Mouse (Mus musculus) forebrain, embryonic 10.5 days (tissue): ENCODE data around the gene Pgbd5. TPM values are rescaled to one million over a fixed set of nuclear protein-coding genes. Genes with fewer than 3 reads are reported as not detected.

Source experiments
- DNase-seq: peaks from one replicate; pipeline ENCODE4 v3.0.0-alpha.2; 2017; ENCODE audit warnings: low spot score; ENCODE audit errors: extremely low spot score
- H3K27ac ChIP-seq: fragments of 300-500 bp; sonication (generic); 2 replicates; pipeline ENCODE4 v1.5.1; 2016; ENCODE audit warnings: mild to moderate bottlenecking
- H3K27me3 ChIP-seq: fragments of 300-500 bp; sonication (generic); 2 replicates; pipeline ENCODE4 v1.6.1; 2016; ENCODE audit warnings: mild to moderate bottlenecking; ENCODE audit not compliant: poor library complexity, severe bottlenecking
- H3K36me3 ChIP-seq: fragments of 300-500 bp; sonication (generic); replicated peaks from 2 replicates; pipeline ENCODE4 v1.6.1; 2016; ENCODE audit warnings: mild to moderate bottlenecking, moderate library complexity
- H3K4me1 ChIP-seq: fragments of 300-500 bp; sonication (generic); 2 replicates; pipeline ENCODE4 v1.6.1; 2016
- H3K4me3 ChIP-seq: fragments of 300-500 bp; sonication (generic); 2 replicates; pipeline ENCODE4 v1.5.1; 2016; ENCODE audit warnings: mild to moderate bottlenecking, moderate library complexity
- H3K9me3 ChIP-seq: fragments of 300-500 bp; sonication (generic); 2 replicates; pipeline ENCODE4 v1.6.1; 2016; ENCODE audit warnings: mild to moderate bottlenecking, moderate library complexity
- WGBS: fragments of 180-500 bp; shearing (Covaris S2); methylation state at CpG from one replicate; pipeline ENCODE4 v1.1.7; 2016; 5-methylcytosine and 5-hydroxymethylcytosine counted together
- polyA plus RNA-seq: library from polyadenylated mRNA; unstranded; fragments of >200 nt; fragmentation: Nextera tagmentation; extraction: Ambion mirVana; gene quantifications from 2 replicates; pipeline ENCODE4 v1.2.1, GENCODE M21; 2016

The Pgbd5 gene
- polyA plus RNA-seq, 1 experiment from 2014 or later, result 2.5 TPM

DNA sequence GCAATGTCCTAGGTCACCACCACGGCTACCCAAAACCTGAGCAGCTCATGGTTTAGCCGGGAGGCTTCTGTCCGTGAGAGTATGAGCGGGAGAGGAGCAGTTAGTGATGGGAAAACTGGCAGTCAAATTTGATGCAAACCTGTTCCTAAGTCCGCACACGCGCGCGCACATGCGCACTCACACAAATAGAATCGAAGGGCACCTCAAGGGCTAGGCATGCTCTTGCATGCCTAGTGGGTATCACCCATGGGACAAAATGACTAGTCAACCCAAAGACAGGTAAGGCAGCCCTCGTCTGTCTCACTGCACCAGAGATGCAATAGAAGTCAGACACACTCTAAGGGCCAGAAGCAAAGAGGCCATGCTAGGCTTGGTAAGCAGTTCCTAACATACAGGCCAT is 63.1 kb downstream of the Pgbd5 start:
- no peak for DNase-seq
- Histone ChIP-seq H3K4me3 (no peak overlapping the region), H3K27ac (no peak overlapping the region), H3K9me3 (no peaks in the 10 kb centered on the region), H3K27me3 (no peaks in the 10 kb centered on the region), H3K36me3 (no peaks in the 10 kb centered on the region), H3K4me1 (no peaks in the 10 kb centered on the region)
- WGBS, result 95% methylated on average over 12 of the region's 12 CpGs

DNA sequence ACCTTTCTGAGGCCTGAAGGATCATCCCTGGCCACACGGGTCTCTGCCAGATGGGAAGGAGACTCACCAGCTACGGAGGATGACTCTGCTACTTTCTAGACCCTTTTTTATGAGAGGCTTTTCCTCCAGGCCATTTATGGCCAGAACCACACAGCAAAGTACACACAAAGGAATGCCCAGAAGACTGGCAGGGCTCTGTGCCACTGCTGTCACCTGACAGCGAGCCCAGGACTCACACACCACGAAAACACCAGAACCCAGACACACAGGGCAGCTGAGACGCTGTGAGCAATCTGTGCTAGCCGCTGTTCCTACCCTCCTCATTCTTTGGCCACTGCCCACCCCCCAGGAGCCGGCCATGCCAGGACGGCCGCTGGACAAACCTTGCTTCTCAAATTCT is 63.7 kb downstream of the Pgbd5 start:
- no peak overlapping the region for H3K27ac ChIP-seq
- no peak overlapping the region for H3K4me3 ChIP-seq
- no peaks in the 10 kb centered on the region for H3K4me1 ChIP-seq
- H3K9me3 ChIP-seq, result no peaks in the 10 kb centered on the region
- DNase-seq, result no peak
- no peaks in the 10 kb centered on the region for H3K36me3 ChIP-seq
- WGBS, result 90% methylated on average over 9 of the region's 9 CpGs
- no peaks in the 10 kb centered on the region for H3K27me3 ChIP-seq

DNA sequence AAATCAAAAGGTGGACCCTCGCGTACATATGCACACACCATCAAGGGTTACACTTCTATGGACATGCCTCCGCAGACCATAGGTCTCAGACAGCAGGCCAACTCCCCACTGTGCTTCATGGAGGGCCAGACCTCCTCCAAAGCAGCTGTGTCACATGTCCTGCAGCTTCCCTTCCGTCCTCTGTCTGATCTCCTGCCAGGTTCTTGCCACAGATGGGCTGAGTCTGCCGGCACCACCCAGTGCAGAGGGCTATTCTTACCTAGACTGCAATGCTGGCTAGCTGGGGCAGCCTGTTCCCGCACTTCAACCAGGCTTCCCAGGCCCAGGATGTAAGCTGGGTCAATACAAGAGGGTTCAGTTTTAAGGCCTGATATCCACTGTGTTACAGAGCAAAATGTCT is 64.3 kb downstream of the Pgbd5 start:
- DNase-seq, result no peak
- no peaks in the 10 kb centered on the region for H3K4me1 ChIP-seq
- 84% methylated on average over 6 of the region's 6 CpGs for WGBS
- H3K4me3 ChIP-seq, result no peak overlapping the region
- H3K27me3 ChIP-seq, result no peaks in the 10 kb centered on the region
- H3K9me3 ChIP-seq, result no peaks in the 10 kb centered on the region
- H3K36me3 ChIP-seq, result no peaks in the 10 kb centered on the region
- H3K27ac ChIP-seq, result no peak overlapping the region

DNA sequence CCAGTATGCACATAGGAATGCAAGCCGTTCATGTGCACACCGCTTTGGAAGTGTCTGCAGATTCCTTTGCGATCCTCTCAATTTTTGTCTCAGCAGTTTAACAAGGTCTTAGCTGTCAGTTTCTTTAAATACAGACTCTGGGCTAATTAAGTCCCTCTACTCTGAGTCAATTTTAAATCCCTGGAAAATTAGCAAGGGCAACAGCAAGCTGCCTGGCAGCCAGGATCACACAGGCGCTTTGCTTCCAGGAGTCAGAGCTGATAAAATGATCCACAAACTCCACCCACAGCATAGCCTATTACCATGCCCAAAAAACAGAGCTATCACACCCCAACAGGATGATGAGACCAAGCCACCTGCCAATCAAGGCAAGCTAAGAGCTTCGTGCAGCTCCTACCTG is 65.7 kb downstream of the Pgbd5 start:
- DNase-seq, result no peak
- 92% methylated on average over 5 of the region's 5 CpGs for WGBS
- H3K36me3 ChIP-seq, result no peaks in the 10 kb centered on the region

DNA sequence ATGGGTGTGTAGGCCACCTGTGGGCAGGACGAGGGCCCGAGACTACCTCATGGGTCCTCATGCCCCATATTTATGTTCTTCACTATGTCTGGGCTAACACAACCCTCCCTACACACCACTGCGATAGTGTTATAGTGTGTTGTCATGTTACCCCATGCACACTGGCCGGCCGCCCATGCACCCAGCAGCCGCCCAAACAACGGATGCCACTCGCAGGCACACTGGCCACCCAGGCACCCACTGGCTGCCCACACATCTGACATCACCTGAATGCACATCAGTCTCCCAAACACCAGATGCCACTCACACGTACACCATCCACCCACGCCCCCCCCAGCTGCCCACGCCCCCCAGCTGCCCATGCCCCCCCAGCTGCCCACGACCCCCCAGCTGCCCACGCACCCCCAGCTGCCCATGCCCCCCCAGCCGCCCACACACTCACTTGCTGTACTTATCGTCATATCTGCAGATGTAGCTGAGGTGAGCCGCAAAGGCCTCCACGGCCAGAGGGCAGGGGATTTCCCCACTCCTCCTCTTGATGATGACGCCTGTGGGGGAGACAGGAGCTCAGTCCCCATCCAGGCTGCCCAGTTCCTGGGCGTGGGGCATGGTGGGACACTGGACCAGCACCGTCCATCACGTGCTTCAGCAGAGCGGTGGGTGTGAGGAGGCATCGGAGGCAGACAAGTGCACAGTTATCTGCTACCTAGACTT is 67.9 kb downstream of the Pgbd5 start:
- Histone ChIP-seq H3K4me1 (no peaks in the 10 kb centered on the region), H3K4me3 (no peak overlapping the region), H3K9me3 (no peaks in the 10 kb centered on the region), H3K27me3 (no peaks in the 10 kb centered on the region), H3K27ac (no peak overlapping the region), H3K36me3 (no peaks in the 10 kb centered on the region)
- 90% methylated on average over 23 of the region's 23 CpGs for WGBS
- no peak for DNase-seq

More for the DNA sequence above, 65.7 kb downstream of the Pgbd5 start:
- Histone ChIP-seq H3K27ac (no peak overlapping the region), H3K4me3 (no peak overlapping the region), H3K4me1 (no peaks in the 10 kb centered on the region), H3K9me3 (no peaks in the 10 kb centered on the region), H3K27me3 (no peaks in the 10 kb centered on the region)

DNA sequence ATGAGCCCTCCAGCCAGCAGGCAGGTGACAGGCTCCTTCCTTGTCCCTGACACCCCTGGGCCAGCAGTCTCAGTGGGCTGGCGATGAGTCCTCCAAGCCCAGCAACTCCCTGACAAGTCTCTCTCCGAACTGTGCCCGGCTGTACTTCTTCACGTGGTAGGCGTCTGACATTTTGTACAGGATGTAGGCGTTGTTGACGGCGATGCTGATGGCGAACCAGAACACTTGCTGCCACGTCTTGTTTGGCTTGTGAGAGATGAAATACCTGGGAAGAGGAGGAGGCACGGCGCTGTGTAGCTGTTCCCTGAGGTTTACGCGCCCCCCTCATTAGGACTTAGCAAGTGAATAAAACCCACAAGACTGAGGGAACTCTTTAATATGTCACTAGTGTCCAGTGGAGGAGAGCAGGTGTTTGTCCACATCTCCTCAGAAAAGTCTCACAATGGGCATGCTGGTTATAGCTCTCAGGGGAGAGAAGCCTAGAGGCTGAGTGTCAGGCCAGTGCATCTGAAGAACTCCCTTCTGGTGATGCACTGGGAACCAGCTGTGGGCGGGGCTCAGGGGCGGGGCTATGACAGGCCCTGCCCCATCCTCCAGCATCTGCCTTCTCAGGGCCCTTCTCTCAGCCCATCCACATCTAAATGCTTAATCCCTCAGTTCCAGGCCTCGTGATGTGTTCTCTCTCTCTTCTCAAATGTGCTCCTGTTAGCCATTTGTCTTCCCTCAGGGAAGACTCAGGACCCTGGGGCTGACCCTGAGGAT is 68.9 kb downstream of the Pgbd5 start:
- Histone ChIP-seq H3K4me1 (no peaks in the 10 kb centered on the region), H3K27me3 (no peaks in the 10 kb centered on the region), H3K27ac (no peak overlapping the region), H3K9me3 (no peaks in the 10 kb centered on the region), H3K4me3 (no peak overlapping the region), H3K36me3 (no peaks in the 10 kb centered on the region)
- 81% methylated on average over 17 of the region's 17 CpGs for WGBS
- no peak for DNase-seq

DNA sequence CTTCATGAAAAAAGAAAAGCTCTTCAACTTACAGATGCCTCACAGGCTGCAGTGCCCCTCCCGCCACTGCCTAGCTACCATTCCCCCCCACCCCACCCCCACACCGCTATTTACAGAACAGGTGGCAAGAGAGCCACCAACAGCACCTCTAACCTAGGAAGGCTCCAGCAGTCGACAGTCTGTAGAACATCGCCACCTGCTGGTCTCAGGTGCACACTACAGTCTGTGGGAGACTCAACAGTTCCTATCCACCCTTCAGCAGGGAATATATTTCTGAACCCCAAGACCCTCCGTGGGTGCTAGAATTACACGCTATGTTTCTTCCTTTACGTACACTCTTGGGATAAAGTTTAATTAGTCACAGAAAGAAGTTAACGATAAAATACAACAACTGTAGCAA is 71.2 kb downstream of the Pgbd5 start:
- Histone ChIP-seq H3K4me3 (no peak overlapping the region), H3K36me3 (no peaks in the 10 kb centered on the region), H3K9me3 (no peaks in the 10 kb centered on the region), H3K27ac (no peak overlapping the region), H3K4me1 (no peaks in the 10 kb centered on the region), H3K27me3 (no peaks in the 10 kb centered on the region)
- 19% methylated on average over 8 of the region's 8 CpGs for WGBS
- peak; percentile 72 for DNase-seq

DNA sequence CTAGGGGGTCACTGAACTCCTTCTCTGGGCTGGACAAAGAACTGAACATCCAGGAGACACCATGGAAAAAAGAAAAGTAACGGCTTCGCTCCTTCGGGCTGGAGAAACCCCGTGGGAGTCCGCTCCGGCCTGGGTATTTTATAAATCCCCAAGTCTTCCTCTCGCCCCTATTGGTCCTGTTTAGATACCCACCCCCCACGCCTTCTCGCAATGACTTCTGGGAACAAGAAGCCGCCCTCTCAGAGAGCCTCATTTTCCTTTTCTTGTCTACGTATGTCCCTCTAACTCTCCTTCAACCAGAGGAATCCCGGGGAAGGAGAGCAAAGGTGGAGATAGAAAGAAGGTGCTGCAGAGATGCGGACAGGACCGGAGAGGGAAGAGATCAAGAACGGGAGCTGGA is 76.1 kb downstream of the Pgbd5 start:
- WGBS, result 94% methylated on average over 15 of the region's 15 CpGs
- no peaks in the 10 kb centered on the region for H3K36me3 ChIP-seq
- H3K9me3 ChIP-seq, result peaks cover 5% of the 10 kb centered on the region; the same call in 1 of the 2 replicates
- no peak for DNase-seq
- no peaks in the 10 kb centered on the region for H3K4me1 ChIP-seq
- H3K4me3 ChIP-seq, result no peak overlapping the region
- no peaks in the 10 kb centered on the region for H3K27me3 ChIP-seq
- no peak overlapping the region for H3K27ac ChIP-seq

DNA sequence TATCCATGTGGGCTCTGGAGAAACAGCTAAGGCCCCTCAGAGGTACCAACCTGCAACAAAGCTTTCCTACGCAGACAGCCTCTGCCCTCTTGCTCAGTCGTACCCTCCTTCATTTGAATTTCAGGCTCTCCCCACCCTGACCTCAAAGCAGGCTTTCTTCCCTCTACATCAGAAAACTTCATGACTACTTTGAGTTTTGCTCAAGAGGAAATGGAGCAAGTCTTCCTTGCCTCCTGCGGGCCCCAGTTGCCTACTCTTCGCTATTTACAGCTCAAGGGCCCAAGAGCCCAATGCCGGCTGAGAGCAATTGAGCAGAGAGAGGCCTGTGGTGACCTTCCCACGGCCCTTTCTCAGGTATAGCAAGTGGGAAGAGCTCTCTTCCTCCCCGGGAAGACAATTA is 76.9 kb downstream of the Pgbd5 start:
- WGBS, result 80% methylated on average over 7 of the region's 7 CpGs
- DNase-seq, result no peak
- H3K27me3 ChIP-seq, result no peaks in the 10 kb centered on the region

DNA sequence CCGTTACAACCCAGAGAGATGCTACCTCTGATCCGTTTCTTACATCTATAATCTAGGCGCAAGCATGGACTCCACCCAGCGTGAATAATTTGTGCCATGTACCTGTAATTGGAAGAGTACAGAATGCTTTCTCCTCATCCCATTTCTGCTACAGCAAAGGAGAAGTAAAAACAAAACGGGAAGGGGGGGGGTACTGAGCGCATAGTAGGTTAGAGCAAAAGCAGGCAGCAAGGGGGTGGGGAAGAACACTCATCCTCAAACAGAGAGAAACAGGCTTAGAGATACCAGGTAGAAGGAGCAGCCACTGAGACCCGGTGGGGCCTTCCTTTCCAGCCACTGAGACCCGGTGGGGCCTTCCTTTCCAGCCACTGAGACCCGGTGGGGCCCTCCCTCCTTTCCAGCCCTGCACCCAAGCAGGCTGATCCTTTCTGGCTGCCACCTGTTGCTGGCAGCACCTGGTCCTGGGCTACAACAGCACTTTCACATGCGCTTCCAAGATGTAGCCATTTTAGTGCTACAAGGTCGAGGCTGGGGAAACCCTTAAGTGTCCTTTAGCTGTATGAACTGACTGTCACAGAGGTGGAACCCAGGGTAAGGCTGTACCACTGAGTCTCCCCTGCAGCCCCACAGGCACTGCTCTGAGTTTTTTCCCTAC is 77.6 kb downstream of the Pgbd5 start:
- no peak overlapping the region for H3K27ac ChIP-seq
- H3K36me3 ChIP-seq, result no peaks in the 10 kb centered on the region
- no peak for DNase-seq
- 80% methylated on average over 11 of the region's 11 CpGs for WGBS
- no peaks in the 10 kb centered on the region for H3K27me3 ChIP-seq
- no peaks in the 10 kb centered on the region for H3K4me1 ChIP-seq
- peaks cover 5% of the 10 kb centered on the region; the same call in 1 of the 2 replicates for H3K9me3 ChIP-seq
- no peak overlapping the region for H3K4me3 ChIP-seq

More for the DNA sequence above, 76.9 kb downstream of the Pgbd5 start:
- Histone ChIP-seq H3K9me3 (peaks cover 5% of the 10 kb centered on the region; the same call in 1 of the 2 replicates), H3K36me3 (no peaks in the 10 kb centered on the region), H3K4me1 (no peaks in the 10 kb centered on the region), H3K4me3 (no peak overlapping the region), H3K27ac (no peak overlapping the region)

DNA sequence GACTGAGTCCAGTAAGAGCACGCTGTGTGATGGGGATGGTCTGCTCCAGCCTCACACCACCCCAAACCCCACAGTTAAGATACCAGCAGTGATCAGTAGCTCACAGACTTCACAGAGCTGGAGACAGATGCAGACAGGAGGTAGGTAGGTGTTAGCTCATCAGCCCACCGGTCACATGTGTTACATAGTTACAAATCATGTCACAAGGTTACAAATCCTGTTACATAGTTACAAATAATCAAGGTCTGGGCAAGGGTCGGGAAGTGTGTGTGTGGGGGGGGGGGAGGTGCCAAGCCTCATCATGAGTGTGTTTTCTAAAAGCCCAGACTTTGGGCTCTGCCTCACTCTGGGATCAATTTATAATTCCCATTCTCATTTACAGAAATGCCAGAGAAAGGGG is 78.5 kb downstream of the Pgbd5 start:
- no peaks in the 10 kb centered on the region for H3K4me1 ChIP-seq
- H3K27me3 ChIP-seq, result no peaks in the 10 kb centered on the region
- no peak overlapping the region for H3K4me3 ChIP-seq
- H3K9me3 ChIP-seq, result peaks cover 5% of the 10 kb centered on the region; the same call in 1 of the 2 replicates
- H3K27ac ChIP-seq, result no peak overlapping the region
- no peak for DNase-seq
- no peaks in the 10 kb centered on the region for H3K36me3 ChIP-seq
- 83% methylated on average over 3 of the region's 3 CpGs for WGBS

DNA sequence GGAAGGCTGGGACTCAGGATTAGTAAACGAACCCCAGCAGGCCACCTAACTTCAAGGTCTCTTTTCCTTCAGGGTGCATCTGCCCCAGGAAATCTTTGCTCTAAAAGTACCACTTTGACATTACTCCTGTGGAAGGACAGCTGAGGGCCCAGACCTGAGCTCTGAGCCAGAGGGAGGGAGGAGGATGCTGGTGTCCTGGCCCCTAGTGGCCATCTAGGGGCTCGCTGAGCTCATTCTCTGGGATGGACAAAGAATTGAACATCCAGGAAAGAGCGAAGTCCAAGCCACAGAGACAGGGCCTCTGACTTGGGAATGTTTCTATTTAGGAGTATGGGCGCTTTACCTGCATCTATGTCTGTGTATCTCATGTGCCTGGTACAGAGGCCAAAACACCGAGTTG is 87.8 kb downstream of the Pgbd5 start:
- Histone ChIP-seq H3K27me3 (no peaks in the 10 kb centered on the region), H3K36me3 (no peaks in the 10 kb centered on the region), H3K9me3 (no peaks in the 10 kb centered on the region), H3K4me3 (no peak overlapping the region), H3K4me1 (peaks cover 14% of the 10 kb centered on the region), H3K27ac (no peak overlapping the region)
- no peak for DNase-seq
- WGBS, result 62% methylated on average over 5 of the region's 5 CpGs

DNA sequence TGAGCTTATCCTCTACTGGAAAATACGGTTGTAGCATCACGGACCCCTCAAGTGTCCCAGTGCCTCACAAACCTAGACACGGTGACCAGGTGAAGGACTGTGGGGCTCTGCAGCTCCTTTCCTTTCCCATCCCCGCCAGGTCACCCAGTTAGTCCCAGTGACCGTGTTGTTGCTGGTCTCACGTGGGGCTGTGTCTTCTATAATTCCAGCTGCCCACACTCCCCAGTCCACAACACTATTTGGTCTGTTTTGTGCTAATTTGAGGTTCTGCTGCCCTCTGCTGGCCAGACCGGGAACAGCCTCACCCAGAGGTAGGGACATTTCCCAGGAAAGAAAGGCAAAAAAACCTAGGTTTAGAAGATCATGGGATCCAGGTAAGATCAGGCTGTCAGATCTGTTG is 89.8 kb downstream of the Pgbd5 start:
- Histone ChIP-seq H3K27me3 (no peaks in the 10 kb centered on the region), H3K4me1 (peaks cover 15% of the 10 kb centered on the region), H3K27ac (no peak overlapping the region), H3K36me3 (peaks cover 9% of the 10 kb centered on the region), H3K4me3 (no peak overlapping the region), H3K9me3 (no peaks in the 10 kb centered on the region)
- DNase-seq, result peak; percentile 81
- 43% methylated on average over 7 of the region's 7 CpGs for WGBS
